Mouse (Mus musculus): ENCODE results near the gene Arid4a. TPM values are rescaled to one million over a fixed set of nuclear protein-coding genes. Genes with fewer than 3 reads are reported as not detected.

The Arid4a gene
- polyA plus RNA-seq, 1 experiment from 2014 or later, result 36.7 TPM

- peak; percentile 96 for ATAC-seq (ENCODE audit: low FRiP score, low read depth)
- under 1% methylated on average over 52 of the region's 52 CpGs for WGBS
- H3K4me1 ChIP-seq, result peaks cover 17% of the 10 kb centered on the region
- H3K27ac ChIP-seq, result peak within 1 kb of the TSS; percentile 26; the same call in 1 of the 2 replicates
- peak within 1 kb of the TSS; percentile 84 for H3K9ac ChIP-seq
- H3K4me2 ChIP-seq (replicated peaks), result peak within 1 kb of the TSS; percentile 83
- H3K4me3 ChIP-seq, result peak within 1 kb of the TSS; percentile 93
- no peaks in the 10 kb centered on the region for H3K9me3 ChIP-seq
- no peaks in the 10 kb centered on the region for H3K27me3 ChIP-seq (replicated peaks)
- H3K36me3 ChIP-seq, result peaks cover 34% of the 10 kb centered on the region
These were observed 120.6 kb downstream of the Arid4a start, which contains the start of the genes Timm9 and 2700049A03Rik for GRCm38 (mm10) chr12:71136130-71136973. Timm9 (minus strand) TSS chr12:71136684. 2700049A03Rik (plus strand) TSS chr12:71136848.

GRCm38 (mm10) chr12:71136974-71137491 lies 121.2 kb downstream of the Arid4a start:
- Histone ChIP-seq H3K4me1 (peaks cover 17% of the 10 kb centered on the region), H3K9me3 (no peaks in the 10 kb centered on the region), H3K27me3 (replicated peaks) (no peaks in the 10 kb centered on the region), H3K9ac (peak overlapping the region; percentile 84), H3K4me2 (replicated peaks) (peak overlapping the region; percentile 83), H3K27ac (no peak overlapping the region), H3K4me3 (peak overlapping the region; percentile 93), H3K36me3 (peaks cover 35% of the 10 kb centered on the region)
- WGBS, result under 1% methylated on average over 30 of the region's 30 CpGs
- peak; percentile 79 for ATAC-seq (ENCODE audit: low FRiP score, low read depth)

DNA sequence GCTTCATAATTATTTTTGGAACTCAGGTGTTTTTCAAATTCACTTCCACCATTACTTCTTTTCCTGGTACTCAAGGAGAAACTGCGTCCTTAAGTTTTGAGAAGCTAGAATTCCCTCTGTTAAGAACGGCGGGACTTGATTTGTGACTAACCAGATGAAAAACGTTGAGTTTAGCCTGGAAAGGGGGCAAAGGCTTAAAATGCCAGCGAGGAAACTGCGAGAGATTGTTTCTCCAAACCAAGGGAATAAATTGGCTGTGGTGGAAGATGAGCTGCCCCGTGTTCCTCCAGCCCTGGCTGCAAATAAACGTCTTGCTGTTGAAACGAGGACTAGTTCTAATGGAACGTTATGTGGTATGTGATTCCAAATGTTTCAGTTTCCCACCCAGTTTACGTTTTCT lies 121.9 kb downstream of the Arid4a start:
- H3K4me1 ChIP-seq, result peaks cover 17% of the 10 kb centered on the region
- 9% methylated on average over 11 of the region's 11 CpGs for WGBS
- peak overlapping the region; percentile 83 for H3K4me2 ChIP-seq (replicated peaks)
- no peak overlapping the region for H3K27ac ChIP-seq
- H3K4me3 ChIP-seq, result peak overlapping the region; percentile 93
- no peaks in the 10 kb centered on the region for H3K9me3 ChIP-seq
- H3K27me3 ChIP-seq (replicated peaks), result no peaks in the 10 kb centered on the region
- H3K9ac ChIP-seq, result peak overlapping the region; percentile 84
- peaks cover 36% of the 10 kb centered on the region for H3K36me3 ChIP-seq
- ATAC-seq (ENCODE audit: low FRiP score, low read depth), result no peak

GRCm38 (mm10) chr12:71139258-71139828 lies 123.6 kb downstream of the Arid4a start:
- Histone ChIP-seq H3K4me1 (peaks cover 17% of the 10 kb centered on the region), H3K36me3 (peaks cover 44% of the 10 kb centered on the region), H3K4me2 (replicated peaks) (peak overlapping the region; percentile 83), H3K4me3 (no peak overlapping the region), H3K27me3 (replicated peaks) (no peaks in the 10 kb centered on the region), H3K9ac (no peak overlapping the region), H3K9me3 (no peaks in the 10 kb centered on the region), H3K27ac (no peak overlapping the region)
- ATAC-seq (ENCODE audit: low FRiP score, low read depth), result no peak
- WGBS, result 80% methylated on average over 5 of the region's 5 CpGs

DNA sequence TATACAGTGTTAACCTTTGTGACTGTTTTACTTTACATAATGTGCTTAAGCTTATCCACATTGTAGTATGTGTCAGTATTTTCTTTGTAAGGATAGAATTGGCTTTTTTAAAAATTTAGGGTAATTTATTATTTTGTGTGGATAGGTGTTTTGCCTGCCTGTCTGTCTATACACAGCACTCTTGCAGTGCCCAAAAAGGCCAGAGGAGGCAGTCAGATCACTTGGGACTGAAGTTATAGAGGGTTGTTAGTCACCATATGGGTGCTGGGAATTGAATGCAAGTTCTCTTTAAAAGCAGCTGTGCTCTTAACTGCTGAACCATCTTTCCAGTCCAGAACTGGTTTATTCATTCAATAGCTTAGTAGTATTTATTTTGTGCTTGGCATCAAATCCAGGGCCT lies 125.4 kb downstream of the Arid4a start:
- no peak overlapping the region for H3K4me3 ChIP-seq
- no peaks in the 10 kb centered on the region for H3K9me3 ChIP-seq
- H3K9ac ChIP-seq, result no peak overlapping the region
- no peak for ATAC-seq (ENCODE audit: low FRiP score, low read depth)
- H3K36me3 ChIP-seq, result peaks cover 60% of the 10 kb centered on the region
- no peak overlapping the region for H3K27ac ChIP-seq
- H3K4me2 ChIP-seq (replicated peaks), result no peak overlapping the region
- no peaks in the 10 kb centered on the region for H3K27me3 ChIP-seq (replicated peaks)
- H3K4me1 ChIP-seq, result peaks cover 14% of the 10 kb centered on the region

- H3K27ac ChIP-seq, result no peak overlapping the region
- no peaks in the 10 kb centered on the region for H3K4me1 ChIP-seq
- no peaks in the 10 kb centered on the region for H3K27me3 ChIP-seq (replicated peaks)
- no peak overlapping the region for H3K4me2 ChIP-seq (replicated peaks)
- 80% methylated on average over 3 of the region's 3 CpGs for WGBS
- H3K9me3 ChIP-seq, result no peaks in the 10 kb centered on the region
- H3K9ac ChIP-seq, result no peak overlapping the region
- no peak overlapping the region for H3K4me3 ChIP-seq
- peaks cover 64% of the 10 kb centered on the region for H3K36me3 ChIP-seq
- no peak for ATAC-seq (ENCODE audit: low FRiP score, low read depth)
These were observed 131.9 kb downstream of the Arid4a start for GRCm38 (mm10) chr12:71147641-71148040.

Other genes with a start within 250 kb of the Arid4a start
- 18.8 and 23.2 TPM in 2 replicates for gene Frmd6, start 190.5 kb upstream of the Arid4a start, polyA plus RNA-seq (2016; fragmentation: Nextera tagmentation; extraction: Ambion mirVana)
- 252 and 267 TPM in 2 replicates for gene Actr10, start 78.1 kb upstream of the Arid4a start, polyA plus RNA-seq (2016; fragmentation: Nextera tagmentation; extraction: Ambion mirVana)
- 543 and 554 TPM in 2 replicates for gene Psma3, start 41.4 kb upstream of the Arid4a start, polyA plus RNA-seq (2016; fragmentation: Nextera tagmentation; extraction: Ambion mirVana)
- not detected in 2 replicates for gene Tomm20l, start 95.4 kb downstream of the Arid4a start, polyA plus RNA-seq (2016; fragmentation: Nextera tagmentation; extraction: Ambion mirVana)
- 79.4 and 86.6 TPM in 2 replicates for gene Timm9, start 120.7 kb downstream of the Arid4a start, polyA plus RNA-seq (2016; fragmentation: Nextera tagmentation; extraction: Ambion mirVana)
- gene 2700049A03Rik, start 120.9 kb downstream of the Arid4a start, polyA plus RNA-seq (2016; fragmentation: Nextera tagmentation; extraction: Ambion mirVana), result 15.1 and 16.1 TPM in 2 replicates

All from neural tube, embryonic 12.5 days (tissue).